Mouse (Mus musculus): ENCODE results near the gene Gm21627.
"Not testable (repeated sequence)": the region's sequence is repeated elsewhere in the genome, so short reads cannot be mapped to it uniquely, and the experiment has no call there.

Gene Gm21627

GRCm38 (mm10) chrY:63228127-63228526 lies at the start of gene Gm21627:
Gm21627 (plus strand) TSS chrY:63228427.
- DNase-seq: not testable (repeated sequence)

All from kidney, adult 11 months (tissue).